In genomic region chr6:89680155-89680554, GRCm38 (mm10) we compare ENCODE assay signal across 7 mouse cellular contexts. TPM values are rescaled to one million over a fixed set of nuclear protein-coding genes. Genes with fewer than 3 reads are reported as not detected.
DNase-seq lines count a peak whose midpoint lies in the region; ATAC-seq lines count a peak whose summit lies in the region.

No protein-coding gene starts in this region.

- peak; percentile 72 for ATAC-seq in activated CD4-positive, CD25-positive, alpha-beta regulatory T cell, adult 4 months
- ATAC-seq in intestine, embryonic 16.5 days, result peak; percentile 69
- peak; percentile 43; the same call in 1 of the 2 replicates for ATAC-seq in midbrain, embryonic 14.5 days (ENCODE audit: low FRiP score, low TSS enrichment)

- H3K27ac ChIP-seq in intestine, embryonic 16.5 days (ENCODE audit: low read length), result no peak overlapping the region
- H3K27ac ChIP-seq in midbrain, embryonic 14.5 days (replicated peaks; ENCODE audit: low read depth, low read length), result no peak overlapping the region

- H3K27me3 ChIP-seq in intestine, embryonic 16.5 days (replicated peaks; ENCODE audit: control insufficient read depth, insufficient read depth, low read length), result no peaks in the 10 kb centered on the region
- H3K27me3 ChIP-seq in midbrain, embryonic 14.5 days (ENCODE audit: control insufficient read depth, insufficient read depth, low read length), result no peaks in the 10 kb centered on the region

- intact Hi-C loops in left cerebral cortex, postnatal 14 days (cut with DNase I), result no loop called here

- WGBS in intestine, embryonic 16.5 days, result 5% methylated on average over 8 of the region's 8 CpGs
- 7% methylated on average over 8 of the region's 8 CpGs for WGBS in midbrain, embryonic 14.5 days

- H3K9ac ChIP-seq in intestine, embryonic 16.5 days (ENCODE audit: low read depth, low read length), result no peak overlapping the region
- no peak overlapping the region for H3K9ac ChIP-seq in midbrain, embryonic 14.5 days (replicated peaks; ENCODE audit: low read length)

- H3K4me1 ChIP-seq in intestine, embryonic 16.5 days (ENCODE audit: control insufficient read depth, insufficient read depth, low read length), result no peaks in the 10 kb centered on the region
- H3K4me1 ChIP-seq in midbrain, embryonic 14.5 days (ENCODE audit: control insufficient read depth, insufficient read depth, low read length), result no peaks in the 10 kb centered on the region

- no peak overlapping the region for H3K4me3 ChIP-seq in intestine, embryonic 16.5 days (ENCODE audit: low read length)
- H3K4me3 ChIP-seq in midbrain, embryonic 14.5 days (replicated peaks; ENCODE audit: low read depth, low read length), result no peak overlapping the region

- no peak overlapping the region for H3K4me2 ChIP-seq in intestine, embryonic 16.5 days (ENCODE audit: low read depth, low read length)
- H3K4me2 ChIP-seq in midbrain, embryonic 14.5 days (ENCODE audit: low read length), result no peak overlapping the region

- DNase-seq in cerebellum, postnatal 14 days, result peak; percentile 92 to 94
- peak; percentile 66 to 67 for DNase-seq in gastrocnemius, adult 8-10 months (ENCODE audit: low spot score in 2 of 2)
- peak; percentile 75 to 78 for DNase-seq in left cerebral cortex, postnatal 14 days (ENCODE audit: low spot score in 2 of 2)
- DNase-seq in midbrain, embryonic 14.5 days, result peak; percentile 87
- peak; percentile 43 to 68 for DNase-seq in spleen, adult 18-20 months

- H3K36me3 ChIP-seq in intestine, embryonic 16.5 days (ENCODE audit: control insufficient read depth, insufficient read depth, low read length), result no peaks in the 10 kb centered on the region
- H3K36me3 ChIP-seq in midbrain, embryonic 14.5 days (ENCODE audit: control insufficient read depth, insufficient read depth, low read length), result peaks cover 8% of the 10 kb centered on the region; the same call in 1 of the 2 replicates

- no peaks in the 10 kb centered on the region for H3K9me3 ChIP-seq in intestine, embryonic 16.5 days (ENCODE audit: control insufficient read depth, low read length)
- no peaks in the 10 kb centered on the region for H3K9me3 ChIP-seq in midbrain, embryonic 14.5 days (ENCODE audit: control insufficient read depth, low read length)

RNA-seq across cellular contexts. Expression of gene Vmn1r40, which starts 27.2 kb away (rescaled TPM):
- not detected for polyA plus RNA-seq in activated CD4-positive, CD25-positive, alpha-beta regulatory T cell, adult 4 months (2017; shearing (Covaris generic))
- total RNA-seq in gastrocnemius, adult 8-10 months (2022), result not detected
- not detected in 2 replicates for polyA plus RNA-seq in intestine, embryonic 16.5 days (2015; fragmentation: Nextera tagmentation; extraction: Ambion mirVana)
- not detected for total RNA-seq in left cerebral cortex, postnatal 14 days (2021)
- not detected in 2 replicates for polyA plus RNA-seq in midbrain, embryonic 14.5 days (2014; fragmentation: Nextera tagmentation; extraction: Ambion mirVana)

RNA-seq across cellular contexts. Expression of gene Txnrd3, which starts 36.4 kb away (rescaled TPM):
- under 1 TPM; 0.17 to 0.97 TPM for polyA plus RNA-seq in activated CD4-positive, CD25-positive, alpha-beta regulatory T cell, adult 4 months (2017; shearing (Covaris generic))
- total RNA-seq in gastrocnemius, adult 8-10 months (2022), result 1 to 10 TPM; 3.1 to 4.9 (median 3.6) TPM
- polyA plus RNA-seq in intestine, embryonic 16.5 days (2015; fragmentation: Nextera tagmentation; extraction: Ambion mirVana), result 6.1 and 6.6 TPM in 2 replicates
- total RNA-seq in left cerebral cortex, postnatal 14 days (2021), result 1 to 10 TPM; 4.8 to 5.2 TPM
- polyA plus RNA-seq in midbrain, embryonic 14.5 days (2014; fragmentation: Nextera tagmentation; extraction: Ambion mirVana), result 16.3 and 17.6 TPM in 2 replicates
